Mouse (Mus musculus) spleen, postnatal 10 days (tissue): ENCODE results near the gene Klhl41.

ENCODE experiments used
- DNase-seq, 2 experiments: peaks; one replicate each; pipeline ENCODE4 v3.0.0; 2021 to 2022; ENCODE audit warnings: low spot score in 2 of 2

Gene Klhl41

DNA sequence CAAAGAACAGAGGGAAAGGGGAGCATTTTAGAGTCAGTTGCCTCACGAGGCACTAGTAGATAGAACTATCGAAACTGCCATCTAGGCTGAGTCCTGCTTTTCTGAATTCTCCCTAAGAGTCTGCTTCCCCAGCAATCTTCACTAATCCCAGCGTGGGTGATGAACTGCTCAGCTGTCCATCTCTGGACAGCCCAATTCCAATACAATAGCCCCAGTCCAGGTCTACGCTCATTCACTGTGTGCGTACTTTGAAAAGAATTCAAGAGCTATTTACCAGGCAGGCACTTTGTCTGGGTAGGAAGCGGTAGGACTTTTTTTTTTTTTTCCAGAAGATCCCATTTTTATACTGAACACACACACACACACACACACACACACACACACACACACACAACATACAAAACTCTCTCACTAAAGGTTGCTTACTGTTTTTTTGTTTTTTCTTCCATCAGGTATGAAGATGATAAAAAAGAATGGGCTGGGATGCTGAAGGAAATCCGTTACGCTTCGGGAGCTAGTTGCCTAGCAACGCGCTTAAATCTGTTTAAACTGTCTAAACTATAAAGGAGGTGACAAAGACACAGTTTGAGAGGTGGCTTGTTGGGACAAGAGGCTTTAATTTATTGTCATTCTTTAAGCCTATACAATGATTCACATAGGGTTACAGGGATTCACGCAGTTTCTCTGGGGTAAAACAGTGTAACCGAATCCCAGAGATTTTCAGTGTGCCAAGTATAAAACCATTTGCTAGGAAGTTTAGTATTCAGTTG is 13.3 kb downstream of the Klhl41 start:
- no peak for DNase-seq

GRCm38 (mm10) chr2:69684488-69684887 is 14.6 kb downstream of the Klhl41 start:
- DNase-seq = no peak

DNA sequence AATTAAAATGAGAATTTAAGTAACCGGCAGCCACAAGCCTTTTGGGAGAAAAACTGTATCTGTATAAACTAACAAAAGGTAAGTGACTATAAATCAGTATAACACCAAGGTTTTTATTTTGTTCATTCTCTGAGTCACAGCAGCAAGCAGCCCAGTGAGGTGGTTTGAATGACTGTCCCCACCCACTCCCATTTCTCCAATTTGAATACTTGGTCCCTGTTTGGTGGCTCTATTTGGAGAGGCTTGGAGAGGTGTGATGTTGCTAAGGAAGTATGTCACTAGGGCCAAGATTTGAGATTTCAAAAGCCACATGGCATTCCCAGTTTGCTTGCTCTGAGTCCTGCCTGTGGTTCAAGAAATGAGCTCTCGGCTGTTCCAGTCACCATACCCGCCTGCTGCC is 20.3 kb downstream of the Klhl41 start:
- DNase-seq = no peak

GRCm38 (mm10) chr2:69690843-69691242 is 20.9 kb downstream of the Klhl41 start:
- no peak for DNase-seq

DNA sequence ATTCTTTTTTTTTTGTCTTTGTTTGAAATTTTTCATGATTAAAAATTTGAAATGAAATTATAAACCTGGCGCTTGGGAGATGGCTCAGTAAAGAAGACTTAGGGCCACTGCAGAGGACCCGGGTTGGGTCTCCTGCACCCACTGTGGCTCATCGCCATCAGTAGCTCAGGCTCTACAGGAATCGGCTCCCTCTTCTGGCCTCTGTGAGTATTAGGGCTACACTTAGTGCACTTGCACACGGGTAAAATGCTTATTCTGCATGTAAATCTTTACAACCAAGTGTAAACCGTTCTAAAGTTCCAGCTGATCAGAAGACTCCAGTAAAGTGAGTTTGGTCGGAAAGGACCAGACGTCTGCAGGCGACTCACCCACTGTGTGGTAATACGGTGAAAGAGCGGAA is 23.6 kb downstream of the Klhl41 start:
- no peak for DNase-seq

- no peak for DNase-seq
Measured at GRCm38 (mm10) chr2:69700446-69700845, 30.5 kb downstream of the Klhl41 start.

- DNase-seq = no peak
Measured at GRCm38 (mm10) chr2:69712171-69712570, 42.3 kb downstream of the Klhl41 start.

GRCm38 (mm10) chr2:69712981-69713625 is 43.2 kb downstream of the Klhl41 start, which contains the start of gene Fastkd1:
TSS of gene Fastkd1 (minus strand) at chr2:69713516.
- DNase-seq = peak; percentile 65 to 86

DNA sequence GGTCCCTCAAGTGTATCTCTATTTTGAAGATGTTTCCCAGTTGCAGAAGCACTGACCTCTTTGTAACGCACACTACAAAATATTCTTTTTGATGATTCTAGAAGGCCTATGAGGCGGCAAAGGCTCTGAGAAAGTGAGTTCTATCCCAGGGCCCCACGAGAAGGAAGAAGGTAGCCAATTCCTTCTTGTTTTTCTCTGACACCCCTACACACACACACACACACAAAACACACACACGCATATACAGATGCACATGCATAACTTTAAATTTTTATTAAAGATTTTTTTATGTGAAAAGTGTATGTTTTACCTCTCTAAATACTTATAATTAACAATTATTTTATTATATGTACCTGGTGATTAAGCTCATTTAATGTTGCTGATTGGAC is 43.7 kb downstream of the Klhl41 start:
- no peak for DNase-seq

- DNase-seq = no peak
Measured at GRCm38 (mm10) chr2:69714126-69714525, 44.2 kb downstream of the Klhl41 start.

- no peak for DNase-seq
Measured at GRCm38 (mm10) chr2:69716483-69716882, 46.6 kb downstream of the Klhl41 start.

DNA sequence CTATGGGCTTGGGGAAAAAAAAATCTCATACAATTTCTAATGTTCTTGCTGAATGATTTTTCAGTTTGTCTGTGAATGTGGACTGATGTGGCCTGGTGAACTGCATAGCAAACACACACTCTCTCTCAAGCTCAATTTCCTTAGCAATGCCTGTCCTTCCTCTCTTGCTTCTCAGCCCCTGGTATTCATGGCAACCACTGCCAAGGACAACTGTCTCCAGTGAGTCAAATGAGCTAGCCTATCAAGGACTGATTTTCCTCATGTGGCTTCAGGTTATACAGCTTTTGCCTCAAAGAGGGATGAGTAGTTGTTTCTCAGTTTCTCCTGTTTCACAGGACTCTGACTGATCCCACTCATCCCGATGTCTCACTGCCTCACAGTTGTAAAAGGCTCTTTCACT is 49.2 kb downstream of the Klhl41 start:
- DNase-seq = no peak

DNA sequence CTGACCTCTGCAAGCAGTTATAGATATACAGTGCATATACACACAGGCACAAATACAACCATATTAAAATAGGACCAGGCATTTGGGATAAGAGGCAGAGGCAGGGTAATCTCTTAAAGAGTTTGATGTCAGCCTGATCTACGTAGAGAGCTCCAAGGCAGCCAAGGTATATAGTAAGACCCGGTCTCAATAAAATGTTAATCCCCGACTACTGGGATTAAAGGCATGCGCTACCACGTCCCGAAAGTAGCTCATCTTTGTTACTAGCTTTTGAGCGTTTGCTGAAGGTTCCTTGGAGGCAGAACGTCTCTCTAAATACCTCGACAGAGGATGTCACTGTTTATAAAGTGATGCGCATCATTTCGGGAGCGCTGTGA is 52.3 kb downstream of the Klhl41 start, which contains the start of gene Ppig:
Gene Ppig, plus strand, starts transcription at position 273 of the 377 bp plus-strand sequence.
- DNase-seq = no peak

DNA sequence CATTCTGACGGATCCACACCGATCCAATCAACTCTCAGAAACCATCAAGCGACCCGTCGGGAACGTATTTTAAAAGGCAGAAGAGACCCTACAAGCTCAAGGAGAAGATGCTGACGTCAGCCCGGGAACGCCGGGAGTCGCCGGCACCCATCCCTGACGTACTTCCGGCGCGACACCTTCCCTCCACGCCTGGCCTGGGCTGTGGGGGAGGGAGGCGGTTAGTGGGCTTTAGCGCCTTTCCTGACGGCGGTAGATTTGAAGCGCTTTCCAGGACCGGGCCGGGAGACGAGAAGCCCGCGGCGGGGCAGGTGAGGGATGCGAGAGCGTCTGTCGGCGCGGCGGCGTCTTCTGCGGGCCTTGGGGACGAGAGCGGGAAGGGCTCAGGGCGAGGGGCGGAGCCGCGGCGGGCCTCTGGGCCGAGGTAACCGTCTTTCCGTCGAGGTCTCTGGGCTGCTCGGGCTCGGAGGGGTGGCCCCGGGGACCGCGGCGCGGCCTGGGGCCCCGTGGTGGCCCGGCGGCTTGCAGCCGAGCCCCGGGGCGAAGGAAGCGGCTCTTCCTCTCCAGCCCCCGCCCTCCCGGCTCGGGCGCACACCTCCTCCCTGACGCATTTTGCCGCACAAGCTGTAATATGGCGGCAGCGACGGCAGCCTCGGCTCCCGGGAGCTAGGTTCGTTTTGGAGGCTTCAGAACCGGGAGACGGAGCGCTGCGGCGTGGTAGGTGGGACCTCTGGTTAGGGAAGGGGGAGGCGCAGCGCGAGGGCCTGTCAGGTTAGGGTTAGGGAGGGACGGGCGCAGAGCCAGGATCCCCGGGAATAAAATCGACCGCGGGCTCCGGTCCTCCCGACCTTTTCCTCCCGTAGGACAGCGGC is 53.0 kb downstream of the Klhl41 start:
- peak; percentile 89 to 94 for DNase-seq

GRCm38 (mm10) chr2:69723519-69723825 is 53.6 kb downstream of the Klhl41 start:
- DNase-seq = no peak
